Mouse (Mus musculus): Measurements from ENCODE around the gene Gm13723. TPM values are rescaled to one million over a fixed set of nuclear protein-coding genes. Genes with fewer than 3 reads are reported as not detected.

The Gm13723 gene
- total RNA-seq (2021) = not detected
- long read RNA-seq, experiment 1 = 0 reads
- long read RNA-seq, experiment 2 = 0 reads

DNA sequence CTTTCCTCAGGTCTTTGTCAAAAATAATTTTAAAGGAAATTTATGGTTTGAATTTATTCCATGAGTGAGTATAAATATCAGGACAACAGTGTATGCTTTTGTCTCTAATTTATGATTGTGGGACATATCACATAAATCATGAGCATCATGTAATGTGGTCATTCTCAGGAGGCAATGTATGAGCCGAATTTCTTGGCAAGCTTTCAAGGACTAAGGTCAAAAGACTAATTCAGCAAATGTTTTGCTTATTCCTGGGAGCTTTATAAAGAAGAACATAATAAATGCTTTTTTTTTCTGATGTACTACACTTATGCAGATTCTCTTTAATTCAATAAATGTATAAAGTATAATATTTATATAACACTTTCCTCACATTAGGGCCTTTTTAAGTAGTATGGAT is at the start of gene Gm13723:
Gene Gm13723, minus strand, starts transcription at position 101 of the 400 bp plus-strand sequence.
- DNase-seq (ENCODE audit: low spot score in 2 of 2) = no peak

GRCm38 (mm10) chr2:86905647-86906046 is 31.0 kb upstream of the Gm13723 start:
- DNase-seq (ENCODE audit: low spot score in 2 of 2) = no peak

- DNase-seq (ENCODE audit: low spot score in 2 of 2) = no peak
Measured at GRCm38 (mm10) chr2:86892116-86892515, 17.5 kb upstream of the Gm13723 start, which contains the start of gene Olfr1097. Gene Olfr1097, minus strand, starts transcription at chr2:86892216.

DNA sequence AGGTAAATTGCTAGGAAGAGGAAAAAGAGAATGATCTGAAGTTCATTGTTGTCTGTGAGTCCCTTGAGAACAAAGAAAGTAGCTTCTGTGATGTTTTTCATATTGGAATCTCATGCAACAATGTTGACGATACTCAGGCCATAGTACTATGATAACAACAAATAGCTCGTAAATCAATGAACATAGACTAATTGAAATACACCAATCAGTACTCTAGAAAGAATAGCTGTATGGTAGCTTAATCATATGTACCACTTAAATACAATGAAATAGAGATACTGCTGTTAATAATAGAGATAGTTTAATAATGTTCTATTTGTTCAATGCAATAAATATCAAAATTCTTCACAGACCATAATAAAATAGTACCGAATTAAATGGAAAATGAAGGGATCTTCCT is 23.0 kb downstream of the Gm13723 start, which contains the start of gene Olfr1095:
Gene Olfr1095, minus strand, starts transcription at position 101 of the 400 bp plus-strand sequence.
- no peak for DNase-seq (ENCODE audit: low spot score in 2 of 2)

- DNase-seq (ENCODE audit: low spot score in 2 of 2) = no peak
Measured at GRCm38 (mm10) chr2:86824363-86824762, 50.2 kb downstream of the Gm13723 start, which contains the start of gene Olfr1094. Gene Olfr1094, plus strand, starts transcription at chr2:86824663.

Other genes with a start within 250 kb of the Gm13723 start
- gene Olfr1084, start 235.1 kb downstream of the Gm13723 start, total RNA-seq (2021) = not detected
- gene Olfr1085, start 212.8 kb downstream of the Gm13723 start, total RNA-seq (2021) = not detected
- gene Olfr1086, start 194.7 kb downstream of the Gm13723 start, total RNA-seq (2021) = not detected
- gene Olfr1087, start 176.4 kb downstream of the Gm13723 start, total RNA-seq (2021) = not detected
- gene Olfr1089, start 141.1 kb downstream of the Gm13723 start, total RNA-seq (2021) = not detected
- not detected for gene Olfr1090, start 115.8 kb downstream of the Gm13723 start, total RNA-seq (2021)
- not detected for gene Olfr1093, start 92.3 kb downstream of the Gm13723 start, total RNA-seq (2021)
- not detected for gene Olfr141, start 64.8 kb downstream of the Gm13723 start, total RNA-seq (2021)
- not detected for gene Olfr1094, start 50.1 kb downstream of the Gm13723 start, total RNA-seq (2021)
- not detected for gene Olfr1095, start 23.1 kb downstream of the Gm13723 start, total RNA-seq (2021)
- gene Olfr1097, start 17.4 kb upstream of the Gm13723 start, total RNA-seq (2021) = not detected
- gene Olfr1098, start 49.7 kb upstream of the Gm13723 start, total RNA-seq (2021) = not detected
- not detected for gene Olfr1099, start 85.9 kb upstream of the Gm13723 start, total RNA-seq (2021)
- not detected for gene Olfr1100, start 105.2 kb upstream of the Gm13723 start, total RNA-seq (2021)
- not detected for gene Olfr1101, start 116.4 kb upstream of the Gm13723 start, total RNA-seq (2021)
- gene Olfr1102, start 123.6 kb upstream of the Gm13723 start, total RNA-seq (2021) = not detected
- gene Olfr1104, start 152.3 kb upstream of the Gm13723 start, total RNA-seq (2021) = not detected
- not detected for gene Olfr1105, start 161.7 kb upstream of the Gm13723 start, total RNA-seq (2021)
- not detected for gene Olfr1106, start 177.5 kb upstream of the Gm13723 start, total RNA-seq (2021)
- gene Olfr1107, start 201.0 kb upstream of the Gm13723 start, total RNA-seq (2021) = not detected
- gene Olfr1109, start 221.2 kb upstream of the Gm13723 start, total RNA-seq (2021) = not detected
- not detected for gene Olfr259, start 239.8 kb upstream of the Gm13723 start, total RNA-seq (2021)

Data from adrenal gland, postnatal 4 days (tissue).